Comparison of ENCODE assay signal across 24 mouse cellular contexts in genomic region chr5:9424464-9424863, GRCm38 (mm10).
A peak's percentile ranks its signal among the peaks of the same experiment; 100 is the strongest.
DNase-seq lines count a peak whose midpoint lies in the region; ATAC-seq and TF ChIP-seq lines count a peak whose summit lies in the region.
"Had no signal": no experiment of that assay in that cellular context is flagged by ENCODE, and none has a peak within 500 bp of the region (broad histone marks: within the 10 kb centered on the region; RNA-seq: fewer than 3 reads in every experiment).

No protein-coding gene starts in this region.

- no peak overlapping the region for H3K27ac ChIP-seq in forebrain, embryonic 14.5 days (ENCODE audit: low read depth, low read length)
- no peak overlapping the region for H3K27ac ChIP-seq in forebrain, postnatal 0 days (ENCODE audit: low read depth, low read length)
- no peak overlapping the region for H3K27ac ChIP-seq in hindbrain, postnatal 0 days
- no peak overlapping the region for H3K27ac ChIP-seq in hindbrain, embryonic 12.5 days
- H3K27ac ChIP-seq: embryonic facial prominence, embryonic 12.5 days; embryonic facial prominence, embryonic 15.5 days; heart, adult 2 months; heart, embryonic 10.5 days; heart, embryonic 13.5 days had no signal

- peak; percentile 68 for DNase-seq in forebrain, embryonic 14.5 days (ENCODE audit: low spot score)
- DNase-seq in forebrain, postnatal 0 days = no peak
- peak; percentile 10 for DNase-seq in hindbrain, postnatal 0 days (ENCODE audit: low spot score)
- DNase-seq in brain, adult 2 months (ENCODE audit: low read depth, low spot score) = peak; percentile 25
- peak; percentile 79 for DNase-seq in brain, embryonic 14.5 days (ENCODE audit: low read depth)
- DNase-seq in liver = no peak
- no peak for DNase-seq in heart, postnatal 36 days
- DNase-seq: adrenal gland, adult 2 months; adrenal gland, postnatal 14 days; cerebellum, adult 18-20 months; cerebellum, adult 9-10 months; cerebellum, postnatal 25 days; gastrocnemius, postnatal 10 days; gastrocnemius, postnatal 36 days; heart, adult 2 months; heart, postnatal 14 days; kidney, adult 11 months; kidney, adult 8-10 months had no signal

- no peak overlapping the region for H3K4me3 ChIP-seq in forebrain, embryonic 14.5 days (ENCODE audit: low read depth, low read length)
- H3K4me3 ChIP-seq in forebrain, postnatal 0 days (ENCODE audit: low read depth, low read length) = no peak overlapping the region
- no peak overlapping the region for H3K4me3 ChIP-seq in hindbrain, postnatal 0 days (ENCODE audit: low read length)
- H3K4me3 ChIP-seq in hindbrain, embryonic 12.5 days = no peak overlapping the region
- H3K4me3 ChIP-seq: embryonic facial prominence, embryonic 12.5 days; embryonic facial prominence, embryonic 15.5 days; heart, adult 2 months; heart, embryonic 10.5 days; heart, embryonic 13.5 days had no signal

- no peaks in the 10 kb centered on the region for H3K4me1 ChIP-seq in forebrain, embryonic 14.5 days (ENCODE audit: control insufficient read depth, insufficient read depth, low read length)
- no peaks in the 10 kb centered on the region for H3K4me1 ChIP-seq in forebrain, postnatal 0 days (ENCODE audit: insufficient read depth)
- no peaks in the 10 kb centered on the region for H3K4me1 ChIP-seq in hindbrain, postnatal 0 days (ENCODE audit: insufficient read depth, low read length)
- 0 out of 2 replicates have a peak, but pooled peaks cover 2% of the 10 kb centered on the region for H3K4me1 ChIP-seq in hindbrain, embryonic 12.5 days
- H3K4me1 ChIP-seq: embryonic facial prominence, embryonic 12.5 days; embryonic facial prominence, embryonic 15.5 days; heart, embryonic 10.5 days; heart, embryonic 13.5 days had no signal

- no peak for TF ChIP-seq CTCF in forebrain, postnatal 0 days (IDR thresholded peaks at IDR 0.05; ENCODE audit: low read depth)
- no peak for TF ChIP-seq CTCF in hindbrain, postnatal 0 days (IDR thresholded peaks at IDR 0.05; ENCODE audit: low read depth)
- no peak for TF ChIP-seq CTCF in brain, embryonic 14.5 days (IDR thresholded peaks at IDR 0.05; ENCODE audit: borderline replicate concordance, extremely low read depth, insufficient read depth, insufficient read length)

- H3K9me3 ChIP-seq in forebrain, embryonic 14.5 days (replicated peaks; ENCODE audit: control insufficient read depth, low read length) = no peaks in the 10 kb centered on the region
- H3K9me3 ChIP-seq in forebrain, postnatal 0 days (ENCODE audit: low read length) = no peaks in the 10 kb centered on the region
- H3K9me3 ChIP-seq in hindbrain, postnatal 0 days (ENCODE audit: low read length) = no peaks in the 10 kb centered on the region
- no peaks in the 10 kb centered on the region for H3K9me3 ChIP-seq in hindbrain, embryonic 12.5 days (replicated peaks)
- H3K9me3 ChIP-seq: embryonic facial prominence, embryonic 12.5 days; embryonic facial prominence, embryonic 15.5 days; heart, embryonic 10.5 days; heart, embryonic 13.5 days had no signal

- H3K4me2 ChIP-seq in forebrain, embryonic 14.5 days (ENCODE audit: low read length) = no peak overlapping the region
- no peak overlapping the region for H3K4me2 ChIP-seq in forebrain, postnatal 0 days (ENCODE audit: low read depth)
- H3K4me2 ChIP-seq in hindbrain, postnatal 0 days (ENCODE audit: low read depth, low read length) = no peak overlapping the region
- no peak overlapping the region for H3K4me2 ChIP-seq in hindbrain, embryonic 12.5 days (replicated peaks)
- H3K4me2 ChIP-seq: embryonic facial prominence, embryonic 12.5 days; embryonic facial prominence, embryonic 15.5 days; heart, embryonic 13.5 days had no signal

- 44% methylated on average over 2 of the region's 2 CpGs for WGBS in forebrain, embryonic 14.5 days
- WGBS in forebrain, postnatal 0 days = 35% methylated on average over 2 of the region's 2 CpGs
- 45% methylated on average over 2 of the region's 2 CpGs for WGBS in hindbrain, postnatal 0 days
- 53% methylated on average over 2 of the region's 2 CpGs for WGBS in hindbrain, embryonic 12.5 days

- H3K36me3 ChIP-seq in forebrain, embryonic 14.5 days (ENCODE audit: control insufficient read depth, insufficient read depth, low read length) = no peaks in the 10 kb centered on the region
- no peaks in the 10 kb centered on the region for H3K36me3 ChIP-seq in forebrain, postnatal 0 days (ENCODE audit: insufficient read depth)
- no peaks in the 10 kb centered on the region for H3K36me3 ChIP-seq in hindbrain, postnatal 0 days (ENCODE audit: insufficient read depth, low read length)
- no peaks in the 10 kb centered on the region for H3K36me3 ChIP-seq in hindbrain, embryonic 12.5 days
- H3K36me3 ChIP-seq: embryonic facial prominence, embryonic 12.5 days; embryonic facial prominence, embryonic 15.5 days; heart, embryonic 10.5 days; heart, embryonic 13.5 days had no signal

- intact Hi-C loops in heart, postnatal 36 days (cut with DNase I) = loop anchor here (10.0 kb wide), 1 partner anchor 350 kb away; no protein-coding TSS in a partner anchor

- no peak overlapping the region for H3K9ac ChIP-seq in forebrain, embryonic 14.5 days (ENCODE audit: low read length)
- H3K9ac ChIP-seq in forebrain, postnatal 0 days = no peak overlapping the region
- H3K9ac ChIP-seq in hindbrain, postnatal 0 days (replicated peaks; ENCODE audit: low read length) = no peak overlapping the region
- no peak overlapping the region for H3K9ac ChIP-seq in hindbrain, embryonic 12.5 days
- H3K9ac ChIP-seq: embryonic facial prominence, embryonic 12.5 days; embryonic facial prominence, embryonic 15.5 days; heart, embryonic 13.5 days had no signal

- TF ChIP-seq POLR2A in brain, embryonic 14.5 days (IDR thresholded peaks at IDR 0.05; ENCODE audit: borderline replicate concordance, extremely low read depth, insufficient read depth, insufficient read length, poor library complexity, severe bottlenecking) = no peak

- H3K27me3 ChIP-seq in forebrain, embryonic 14.5 days (replicated peaks; ENCODE audit: control insufficient read depth, insufficient read depth, low read length) = no peaks in the 10 kb centered on the region
- H3K27me3 ChIP-seq in forebrain, postnatal 0 days (ENCODE audit: insufficient read depth, low read length) = no peaks in the 10 kb centered on the region
- H3K27me3 ChIP-seq in hindbrain, postnatal 0 days (ENCODE audit: insufficient read depth, low read length) = no peaks in the 10 kb centered on the region
- H3K27me3 ChIP-seq in hindbrain, embryonic 12.5 days = no peaks in the 10 kb centered on the region
- H3K27me3 ChIP-seq: embryonic facial prominence, embryonic 12.5 days; embryonic facial prominence, embryonic 15.5 days; heart, embryonic 13.5 days had no signal

- ATAC-seq in forebrain, embryonic 14.5 days = peak; percentile 67; the same call in 1 of the 2 replicates
- no peak for ATAC-seq in forebrain, postnatal 0 days
- no peak; the same call in 1 of the 2 replicates for ATAC-seq in hindbrain, postnatal 0 days
- ATAC-seq in hindbrain, embryonic 12.5 days (ENCODE audit: low FRiP score) = no peak
- ATAC-seq: CD4-positive, CD25-positive, alpha-beta regulatory T cell, adult 4 months had no signal

Comparison
In these comparisons a context has a peak if more than half of its experiments do, and no peak if none do; other contexts are left out.
1. DNase-seq: peak in forebrain, embryonic 14.5 days (single experiment), hindbrain, postnatal 0 days (single experiment), brain, adult 2 months (single experiment) and brain, embryonic 14.5 days (single experiment); none in forebrain, postnatal 0 days (single experiment), liver (single experiment) and heart, postnatal 36 days (0 of 2).